Mouse (Mus musculus): ENCODE measurements around the gene Tbx10. TPM values are rescaled to one million over a fixed set of nuclear protein-coding genes. Genes with fewer than 3 reads are reported as not detected.
A peak's percentile ranks its signal among the peaks of the same experiment; 100 is the strongest.

Tbx10 gene
- polyA plus RNA-seq, 1 experiment from 2014 or later, result not detected

- WGBS, result 74% methylated on average over 8 of the region's 8 CpGs
- no peaks in the 10 kb centered on the region for H3K27me3 ChIP-seq (ENCODE audit: control insufficient read depth, insufficient read depth, low read length)
- no peak for ATAC-seq (ENCODE audit: insufficient number of reproducible peaks, insufficient read depth, low FRiP score, low read depth)
- H3K4me3 ChIP-seq (ENCODE audit: control insufficient read depth in 1 of 2, insufficient read depth in 1 of 2, low read depth in 1 of 2, low read length in 2 of 2), result no peak overlapping the region
- no peaks in the 10 kb centered on the region for H3K36me3 ChIP-seq (ENCODE audit: control insufficient read depth, insufficient read depth, low read length)
- no peak overlapping the region for H3K9ac ChIP-seq (ENCODE audit: low read length)
- no peak overlapping the region for H3K27ac ChIP-seq (replicated peaks in 1 of 2; ENCODE audit: control insufficient read depth in 1 of 2, insufficient read depth in 1 of 2, low read depth in 2 of 2, low read length in 2 of 2)
- H3K4me2 ChIP-seq (ENCODE audit: low read length), result no peak overlapping the region
- peaks cover 25 to 31% of the 10 kb centered on the region in 2 experiments for H3K4me1 ChIP-seq (ENCODE audit: control insufficient read depth in 2 of 2, insufficient read depth in 2 of 2, low read length in 2 of 2)
- no peaks in the 10 kb centered on the region for H3K9me3 ChIP-seq (ENCODE audit: control insufficient read depth, low read length)
Observed at GRCm38 (mm10) chr19:3998335-3998734, 5.8 kb downstream of the Tbx10 start.

DNA sequence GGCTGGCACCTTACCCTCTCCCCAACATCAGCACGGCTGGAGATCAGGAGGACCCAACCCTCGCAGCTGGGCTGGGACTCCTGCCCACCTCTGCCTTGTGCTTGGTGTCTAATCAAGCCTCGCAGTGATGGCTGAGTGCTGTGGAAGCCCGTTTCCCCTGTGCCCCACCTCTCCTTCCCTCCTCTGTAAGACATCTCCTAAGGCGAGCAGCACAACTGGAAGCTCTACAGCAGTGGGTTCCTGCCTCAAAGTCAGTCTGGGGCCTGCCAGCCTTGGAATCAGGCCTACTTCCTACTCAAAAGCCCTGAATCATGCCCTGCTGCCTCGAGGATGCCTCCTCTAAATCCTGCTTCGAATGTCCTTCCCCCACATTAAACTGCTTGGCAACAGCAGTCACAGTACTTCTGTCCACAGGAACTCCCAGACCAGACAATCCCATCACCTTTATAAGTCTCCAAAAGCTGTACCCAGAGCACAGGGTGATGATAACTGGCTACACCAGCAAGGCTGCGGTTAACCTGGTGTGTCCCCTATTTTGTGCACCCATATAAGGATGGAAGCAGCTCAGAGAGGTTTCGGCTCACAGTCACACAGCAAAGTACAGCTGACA, 6.7 kb downstream of the Tbx10 start:
- no peak for ATAC-seq (ENCODE audit: insufficient number of reproducible peaks, insufficient read depth, low FRiP score, low read depth)
- H3K27ac ChIP-seq (replicated peaks in 1 of 2; ENCODE audit: control insufficient read depth in 1 of 2, insufficient read depth in 1 of 2, low read depth in 2 of 2, low read length in 2 of 2), result no peak overlapping the region
- peak overlapping the region in 1 of 2 experiments; percentile 74; a peak in 2 of 4 replicates for H3K4me3 ChIP-seq (ENCODE audit: control insufficient read depth in 1 of 2, insufficient read depth in 1 of 2, low read depth in 1 of 2, low read length in 2 of 2)
- no peaks in the 10 kb centered on the region for H3K27me3 ChIP-seq (ENCODE audit: control insufficient read depth, insufficient read depth, low read length)
- H3K9me3 ChIP-seq (ENCODE audit: control insufficient read depth, low read length), result no peaks in the 10 kb centered on the region
- peak overlapping the region; percentile 86 for H3K4me2 ChIP-seq (ENCODE audit: low read length)
- H3K4me1 ChIP-seq (ENCODE audit: control insufficient read depth in 2 of 2, insufficient read depth in 2 of 2, low read length in 2 of 2), result peaks cover 33 to 36% of the 10 kb centered on the region in 2 experiments
- 85% methylated on average over 9 of the region's 9 CpGs for WGBS
- peak overlapping the region; percentile 91 for H3K9ac ChIP-seq (ENCODE audit: low read length)
- no peaks in the 10 kb centered on the region for H3K36me3 ChIP-seq (ENCODE audit: control insufficient read depth, insufficient read depth, low read length)

DNA sequence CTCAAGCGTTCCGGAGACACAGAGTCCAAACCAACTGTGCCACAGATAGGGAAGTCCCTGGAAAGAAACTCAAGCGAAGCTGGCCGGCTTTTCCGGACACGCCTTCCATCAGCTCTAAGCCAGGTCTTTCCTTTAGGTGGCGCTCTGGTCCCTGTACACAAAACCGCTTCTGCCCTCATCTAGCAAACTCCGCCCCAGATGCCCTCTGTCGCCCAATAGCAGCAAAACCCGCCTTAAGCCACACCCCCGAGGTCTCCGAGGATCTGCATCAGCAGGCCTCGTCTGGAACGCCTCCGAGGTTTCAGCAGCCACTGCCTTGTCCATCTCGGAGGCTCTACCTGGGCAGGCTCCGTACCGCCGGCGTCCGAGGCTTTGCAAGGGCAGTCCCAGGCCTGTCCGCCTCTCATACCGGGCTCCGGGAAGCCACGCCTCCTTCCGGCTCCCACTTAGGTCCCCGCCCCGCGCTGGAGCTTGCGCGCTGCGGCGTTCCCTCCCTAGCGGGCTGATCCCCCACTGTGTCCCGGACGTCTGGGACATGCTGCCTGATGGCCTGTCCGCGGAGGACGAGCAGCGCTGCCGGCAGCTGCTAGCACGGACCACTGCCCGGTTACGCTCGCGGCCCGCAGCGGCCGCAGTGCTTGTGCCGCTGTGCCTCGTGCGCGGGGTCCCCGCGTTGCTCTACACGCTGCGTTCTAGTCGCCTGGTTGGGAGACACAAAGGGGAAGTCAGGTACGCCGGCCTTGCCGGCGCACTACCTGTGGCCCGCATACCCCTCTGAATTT, 7.8 kb downstream of the Tbx10 start, which contains the start of the genes Nudt8 and Gm49405:
Gene Nudt8, plus strand, starts transcription at position 462 of the 782 bp plus-strand sequence.
Gene Gm49405, plus strand, starts transcription at position 508 of the 782 bp plus-strand sequence.
- peak within 1 kb of the TSS; percentile 95 to 99 for H3K27ac ChIP-seq (replicated peaks in 1 of 2; ENCODE audit: control insufficient read depth in 1 of 2, insufficient read depth in 1 of 2, low read depth in 2 of 2, low read length in 2 of 2)
- peak within 1 kb of the TSS; percentile 91 for H3K9ac ChIP-seq (ENCODE audit: low read length)
- H3K4me2 ChIP-seq (ENCODE audit: low read length), result peak within 1 kb of the TSS; percentile 86
- peak; percentile 83 for ATAC-seq (ENCODE audit: insufficient number of reproducible peaks, insufficient read depth, low FRiP score, low read depth)
- under 1% methylated on average over 64 of the region's 64 CpGs for WGBS
- no peaks in the 10 kb centered on the region for H3K27me3 ChIP-seq (ENCODE audit: control insufficient read depth, insufficient read depth, low read length)
- peak within 1 kb of the TSS; percentile 68 to 74 for H3K4me3 ChIP-seq (ENCODE audit: control insufficient read depth in 1 of 2, insufficient read depth in 1 of 2, low read depth in 1 of 2, low read length in 2 of 2)
- H3K9me3 ChIP-seq (ENCODE audit: control insufficient read depth, low read length), result no peaks in the 10 kb centered on the region
- peaks cover 7% of the 10 kb centered on the region; the same call in 1 of the 2 replicates for H3K36me3 ChIP-seq (ENCODE audit: control insufficient read depth, insufficient read depth, low read length)
- H3K4me1 ChIP-seq (ENCODE audit: control insufficient read depth in 2 of 2, insufficient read depth in 2 of 2, low read length in 2 of 2), result peaks cover 44 to 47% of the 10 kb centered on the region in 2 experiments

- no peaks in the 10 kb centered on the region for H3K9me3 ChIP-seq (ENCODE audit: control insufficient read depth, low read length)
- H3K4me3 ChIP-seq (ENCODE audit: control insufficient read depth in 1 of 2, insufficient read depth in 1 of 2, low read depth in 1 of 2, low read length in 2 of 2), result peak overlapping the region; percentile 68 to 74
- peak overlapping the region; percentile 91 for H3K9ac ChIP-seq (ENCODE audit: low read length)
- peaks cover 44 to 49% of the 10 kb centered on the region in 2 experiments for H3K4me1 ChIP-seq (ENCODE audit: control insufficient read depth in 2 of 2, insufficient read depth in 2 of 2, low read length in 2 of 2)
- H3K27me3 ChIP-seq (ENCODE audit: control insufficient read depth, insufficient read depth, low read length), result no peaks in the 10 kb centered on the region
- WGBS, result 17% methylated on average over 17 of the region's 17 CpGs
- H3K27ac ChIP-seq (replicated peaks in 1 of 2; ENCODE audit: control insufficient read depth in 1 of 2, insufficient read depth in 1 of 2, low read depth in 2 of 2, low read length in 2 of 2), result peak overlapping the region; percentile 95 to 99
- no peak for ATAC-seq (ENCODE audit: insufficient number of reproducible peaks, insufficient read depth, low FRiP score, low read depth)
- H3K4me2 ChIP-seq (ENCODE audit: low read length), result peak overlapping the region; percentile 86
- peaks cover 14% of the 10 kb centered on the region for H3K36me3 ChIP-seq (ENCODE audit: control insufficient read depth, insufficient read depth, low read length)
Observed at GRCm38 (mm10) chr19:4000949-4001525, 8.5 kb downstream of the Tbx10 start.

- no peak for ATAC-seq (ENCODE audit: insufficient number of reproducible peaks, insufficient read depth, low FRiP score, low read depth)
- Histone ChIP-seq H3K27ac (replicated peaks in 1 of 2; ENCODE audit: control insufficient read depth in 1 of 2, insufficient read depth in 1 of 2, low read depth in 2 of 2, low read length in 2 of 2) (peak overlapping the region; percentile 95 to 99), H3K4me2 (ENCODE audit: low read length) (peak overlapping the region; percentile 86)
Observed at GRCm38 (mm10) chr19:4001752-4002151, 9.2 kb downstream of the Tbx10 start.

DNA sequence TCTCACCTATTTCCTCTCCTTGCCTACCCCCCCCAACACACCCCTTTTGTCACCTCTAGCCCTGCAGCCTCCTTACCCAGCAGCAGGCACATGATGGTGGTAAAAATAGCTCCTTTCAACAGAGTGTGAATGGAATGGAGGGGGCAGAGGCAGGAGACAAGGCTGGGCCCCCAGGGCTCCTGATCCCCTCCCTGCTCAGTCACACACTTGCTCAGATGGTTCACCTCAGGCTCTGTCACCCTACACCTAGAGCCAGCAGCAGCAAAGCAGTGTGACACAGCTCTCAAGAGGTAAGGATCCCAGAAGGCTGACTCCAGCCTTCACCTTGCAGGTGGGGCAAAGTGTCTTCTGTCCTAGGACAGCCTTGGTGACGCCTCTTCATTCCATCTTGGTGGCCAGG, 10.6 kb downstream of the Tbx10 start, which contains the start of gene Doc2g:
Gene Doc2g, plus strand, starts transcription at position 202 of the 400 bp plus-strand sequence.
- peaks cover 34% of the 10 kb centered on the region for H3K36me3 ChIP-seq (ENCODE audit: control insufficient read depth, insufficient read depth, low read length)
- peak within 1 kb of the TSS; percentile 91 for H3K9ac ChIP-seq (ENCODE audit: low read length)
- H3K9me3 ChIP-seq (ENCODE audit: control insufficient read depth, low read length), result no peaks in the 10 kb centered on the region
- H3K4me1 ChIP-seq (ENCODE audit: control insufficient read depth in 2 of 2, insufficient read depth in 2 of 2, low read length in 2 of 2), result peaks cover 44 to 49% of the 10 kb centered on the region in 2 experiments
- H3K4me2 ChIP-seq (ENCODE audit: low read length), result peak within 1 kb of the TSS; percentile 67
- H3K4me3 ChIP-seq (ENCODE audit: control insufficient read depth in 1 of 2, insufficient read depth in 1 of 2, low read depth in 1 of 2, low read length in 2 of 2), result peak within 1 kb of the TSS; percentile 16 to 38
- peak within 1 kb of the TSS; percentile 93 to 99 for H3K27ac ChIP-seq (replicated peaks in 1 of 2; ENCODE audit: control insufficient read depth in 1 of 2, insufficient read depth in 1 of 2, low read depth in 2 of 2, low read length in 2 of 2)
- 32% methylated on average over 1 of the region's 1 CpGs for WGBS
- no peaks in the 10 kb centered on the region for H3K27me3 ChIP-seq (ENCODE audit: control insufficient read depth, insufficient read depth, low read length)
- ATAC-seq (ENCODE audit: insufficient number of reproducible peaks, insufficient read depth, low FRiP score, low read depth), result peak; percentile 48

More at GRCm38 (mm10) chr19:4001752-4002151, 9.2 kb downstream of the Tbx10 start:
- H3K4me3 ChIP-seq (ENCODE audit: control insufficient read depth in 1 of 2, insufficient read depth in 1 of 2, low read depth in 1 of 2, low read length in 2 of 2), result 0 out of 4 replicates have a peak overlapping the region, but pooled peaks of 1 of the 2 experiments have one; percentile 74
- peak overlapping the region; percentile 91; the same call in 1 of the 2 replicates for H3K9ac ChIP-seq (ENCODE audit: low read length)
- no peaks in the 10 kb centered on the region for H3K9me3 ChIP-seq (ENCODE audit: control insufficient read depth, low read length)
- no peaks in the 10 kb centered on the region for H3K27me3 ChIP-seq (ENCODE audit: control insufficient read depth, insufficient read depth, low read length)
- peaks cover 21% of the 10 kb centered on the region for H3K36me3 ChIP-seq (ENCODE audit: control insufficient read depth, insufficient read depth, low read length)
- H3K4me1 ChIP-seq (ENCODE audit: control insufficient read depth in 2 of 2, insufficient read depth in 2 of 2, low read length in 2 of 2), result peaks cover 44 to 49% of the 10 kb centered on the region in 2 experiments
- WGBS, result 60% methylated on average over 5 of the region's 5 CpGs

DNA sequence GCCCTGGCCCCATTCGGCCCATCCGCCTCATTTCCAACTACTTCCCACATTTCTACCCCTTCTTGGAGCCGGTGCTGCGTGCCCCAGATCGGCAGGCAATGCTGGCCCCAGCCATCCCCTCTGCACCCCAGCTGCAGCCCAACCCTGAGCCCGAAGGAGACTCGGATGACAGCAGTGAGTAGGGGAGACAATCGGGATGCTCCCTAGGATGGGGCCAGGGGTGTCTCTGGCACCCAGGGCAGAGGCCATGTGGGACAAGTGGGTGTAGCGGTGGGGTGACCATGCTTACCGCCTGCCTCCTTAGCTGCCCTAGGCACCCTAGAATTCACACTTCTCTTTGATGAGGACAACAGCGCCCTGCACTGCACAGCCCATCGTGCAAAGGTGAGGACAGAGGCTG, 11.1 kb downstream of the Tbx10 start:
- peak overlapping the region; percentile 73 for H3K9ac ChIP-seq (ENCODE audit: low read length)
- 72% methylated on average over 12 of the region's 12 CpGs for WGBS
- H3K4me1 ChIP-seq (ENCODE audit: control insufficient read depth in 2 of 2, insufficient read depth in 2 of 2, low read length in 2 of 2), result peaks cover 44 to 49% of the 10 kb centered on the region in 2 experiments

More for the DNA sequence above, 11.1 kb downstream of the Tbx10 start:
- Histone ChIP-seq H3K36me3 (ENCODE audit: control insufficient read depth, insufficient read depth, low read length) (peaks cover 40% of the 10 kb centered on the region), H3K4me3 (ENCODE audit: control insufficient read depth in 1 of 2, insufficient read depth in 1 of 2, low read depth in 1 of 2, low read length in 2 of 2) (peak overlapping the region; percentile 16 to 38), H3K4me2 (ENCODE audit: low read length) (peak overlapping the region; percentile 67), H3K27ac (replicated peaks in 1 of 2; ENCODE audit: control insufficient read depth in 1 of 2, insufficient read depth in 1 of 2, low read depth in 2 of 2, low read length in 2 of 2) (peak overlapping the region; percentile 92 to 99), H3K9me3 (ENCODE audit: control insufficient read depth, low read length) (no peaks in the 10 kb centered on the region), H3K27me3 (ENCODE audit: control insufficient read depth, insufficient read depth, low read length) (no peaks in the 10 kb centered on the region)
- ATAC-seq (ENCODE audit: insufficient number of reproducible peaks, insufficient read depth, low FRiP score, low read depth), result no peak

Measured in heart, embryonic 14.5 days (tissue).